Mouse (Mus musculus): ENCODE results near the gene Lama4. TPM values are rescaled to one million over a fixed set of nuclear protein-coding genes. Genes with fewer than 3 reads are reported as not detected.

Gene Lama4
- total RNA-seq (2015) (not detected in 2 replicates), total RNA-seq (2017) (not detected in 2 replicates)

DNA sequence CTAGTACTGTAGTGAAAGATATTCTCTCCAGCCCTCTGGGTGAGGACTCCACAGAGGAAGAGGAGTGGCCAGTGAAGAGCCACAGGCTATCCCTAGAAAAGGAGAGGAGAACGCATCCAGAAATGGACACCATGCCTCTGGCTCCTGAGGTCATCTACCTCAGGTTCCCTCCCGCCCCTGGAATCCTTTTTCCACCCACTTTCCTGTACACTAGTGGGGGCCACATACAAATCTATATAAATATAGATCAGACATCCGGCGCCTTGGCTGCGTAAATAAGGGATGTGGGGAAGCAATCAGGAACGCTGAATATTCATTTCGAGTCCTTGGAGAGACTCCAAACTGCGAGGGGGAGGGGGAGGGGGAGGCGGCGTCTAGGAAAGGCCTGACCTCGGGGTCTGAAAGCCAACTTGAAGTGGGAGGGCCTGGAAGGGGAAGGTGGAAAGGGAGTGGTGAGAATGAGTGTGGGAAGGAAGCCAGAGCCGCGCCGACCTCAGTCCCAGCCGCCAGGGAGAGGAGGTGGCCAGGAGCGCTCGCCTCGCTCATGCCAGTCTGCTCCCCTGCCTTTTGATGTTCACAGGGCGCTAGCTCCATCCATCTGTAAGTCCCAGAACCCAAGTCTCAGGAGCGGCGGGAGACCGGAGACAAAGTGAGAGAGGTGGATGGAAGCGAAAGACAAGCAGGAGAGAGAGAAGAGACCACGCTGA lies at the start of gene Lama4:
Gene Lama4, plus strand, starts transcription at position 441 of the 707 bp plus-strand sequence.
- peak; percentile 68 for ATAC-seq (replicated peaks; ENCODE audit: poor library complexity)

DNA sequence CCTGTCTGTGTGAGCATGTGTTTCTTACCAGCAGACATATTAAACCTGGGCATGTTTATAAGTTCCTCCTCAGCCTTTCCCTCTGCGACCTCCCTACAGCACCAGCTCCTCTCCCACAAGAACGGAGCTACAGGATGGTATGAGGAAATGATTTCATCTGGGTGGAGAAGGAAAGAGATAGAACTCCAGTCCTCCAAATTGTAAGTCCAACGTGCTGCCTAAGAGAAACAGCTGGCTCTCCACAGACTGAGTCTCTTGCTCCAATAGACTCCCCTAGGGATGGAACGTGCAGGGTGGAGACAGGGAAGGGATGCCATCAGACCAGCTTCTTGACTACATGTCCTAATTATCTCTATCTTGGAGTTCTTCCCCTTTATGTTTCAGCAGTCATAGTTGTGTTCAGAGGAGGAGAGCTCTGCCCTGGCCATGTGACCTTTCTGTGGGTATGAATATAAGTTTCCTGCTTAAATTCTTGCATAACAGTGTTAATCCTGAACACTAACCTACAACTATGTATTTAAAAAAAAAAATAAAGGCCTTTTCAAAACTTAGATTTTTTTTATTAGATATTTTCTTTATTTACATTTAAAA lies 49.2 kb upstream of the Lama4 start:
- ATAC-seq (replicated peaks; ENCODE audit: poor library complexity): peak; percentile 64

DNA sequence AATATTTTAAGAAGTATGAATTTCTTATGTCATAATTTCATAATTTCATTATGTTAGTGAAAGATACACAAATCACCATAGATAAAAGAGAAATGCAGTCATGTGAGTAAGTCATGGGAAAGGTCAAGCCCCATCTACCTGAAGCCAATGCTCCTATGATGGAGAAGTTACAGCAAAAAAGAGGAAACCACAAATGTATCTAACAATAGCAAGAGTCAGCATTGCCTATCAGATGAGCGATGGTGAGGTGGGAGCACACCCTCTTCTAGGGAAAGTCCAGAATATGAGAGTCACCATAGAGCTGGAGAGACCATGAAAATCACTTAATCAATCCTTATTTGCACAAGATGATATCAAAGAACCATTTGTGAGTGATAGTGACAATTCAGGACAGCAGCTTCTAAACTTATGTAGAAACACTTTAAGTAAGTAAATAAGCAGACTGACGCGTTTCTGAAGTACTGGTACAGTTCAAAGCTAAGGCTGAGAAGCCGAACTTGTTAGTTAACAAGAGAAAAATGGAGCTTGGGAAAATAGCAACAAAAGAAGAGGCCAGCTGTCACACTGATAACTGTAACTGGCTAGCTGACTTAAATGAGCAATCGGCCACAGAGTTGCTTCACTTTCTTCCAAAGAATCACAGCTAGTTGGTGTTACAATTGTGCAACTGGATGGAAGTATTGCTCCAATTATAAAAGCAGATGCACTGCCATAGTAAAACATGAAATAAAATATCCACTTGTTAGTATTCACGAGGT lies 36.2 kb upstream of the Lama4 start:
- ATAC-seq (replicated peaks; ENCODE audit: poor library complexity): peak; percentile 90

DNA sequence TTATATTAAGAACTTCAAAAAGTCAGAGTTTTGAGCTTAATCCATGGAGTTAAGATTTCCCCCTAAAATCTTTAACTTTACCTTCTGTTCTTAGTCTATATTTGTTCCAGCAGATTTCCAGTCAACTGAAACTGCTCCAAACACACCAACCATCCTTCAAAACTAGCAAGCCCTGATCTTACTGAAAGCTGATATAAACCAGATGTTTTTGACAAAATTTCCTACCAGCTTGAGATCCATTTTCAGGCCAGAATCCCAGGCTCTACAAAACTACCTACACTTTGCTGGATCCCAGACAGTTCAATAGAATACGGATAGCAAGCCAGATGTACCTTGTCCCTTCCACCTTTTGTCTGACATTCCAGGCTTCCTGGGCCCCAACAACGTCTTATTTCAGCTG lies 20.6 kb upstream of the Lama4 start:
- ATAC-seq (replicated peaks; ENCODE audit: poor library complexity): no peak

DNA sequence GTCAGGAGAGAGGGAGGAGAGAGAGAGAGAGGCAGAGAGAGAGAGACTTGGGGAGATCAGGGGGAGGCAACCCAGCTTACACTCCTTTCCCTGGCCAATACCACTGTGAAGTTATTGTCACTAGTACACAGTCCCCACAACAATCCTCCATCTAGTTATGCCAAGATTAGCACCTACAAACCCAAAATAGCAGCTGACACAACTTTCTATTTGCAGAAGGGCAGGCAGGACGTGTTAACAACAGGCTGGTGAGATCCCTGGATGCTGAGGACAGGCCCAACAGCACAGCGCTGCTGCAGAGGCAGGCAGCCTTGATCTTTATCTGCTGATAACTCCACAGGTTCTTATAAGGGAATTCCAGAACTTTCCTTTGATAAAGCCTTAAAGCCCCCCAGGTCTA lies 3.4 kb upstream of the Lama4 start:
- no peak for ATAC-seq (replicated peaks; ENCODE audit: poor library complexity)

DNA sequence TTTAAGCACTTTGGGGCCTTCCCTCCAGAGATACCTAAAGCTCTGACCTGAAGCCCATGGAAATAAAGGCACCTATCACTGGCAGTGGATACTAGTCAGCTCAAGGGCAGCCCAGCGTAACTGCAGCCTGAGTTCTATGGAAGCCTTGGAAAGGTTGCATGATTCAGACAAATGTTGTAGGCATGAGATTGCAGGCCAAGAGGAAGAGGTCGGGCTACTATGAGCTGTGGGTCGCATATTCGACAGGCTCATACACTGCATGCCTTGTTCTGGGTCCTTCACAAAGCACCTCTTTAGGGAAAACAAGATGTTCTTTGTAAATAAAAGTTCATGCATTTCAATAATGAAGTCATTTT lies 618 bp upstream of the Lama4 start:
- ATAC-seq (replicated peaks; ENCODE audit: poor library complexity): no peak

DNA sequence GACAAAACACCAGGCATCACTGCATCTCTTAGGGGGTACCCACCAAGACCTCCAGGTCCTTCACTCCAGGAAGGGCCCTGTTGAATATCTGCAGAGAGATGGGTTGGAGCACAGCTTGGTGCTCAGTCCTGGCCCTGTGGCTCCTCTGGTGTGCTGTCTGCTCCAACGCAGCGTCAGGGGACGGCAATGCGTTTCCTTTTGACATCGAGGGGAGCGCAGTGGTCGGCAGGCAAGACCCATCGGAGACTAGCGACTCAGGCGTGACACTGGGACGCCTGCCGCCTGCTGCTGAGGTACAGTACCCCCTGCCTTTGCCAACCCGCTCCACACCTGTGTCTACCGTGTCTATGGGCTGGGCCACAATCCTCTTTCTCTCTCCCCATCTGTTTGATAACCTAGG lies 542 bp downstream of the Lama4 start:
- peak; percentile 53 for ATAC-seq (replicated peaks; ENCODE audit: poor library complexity)

DNA sequence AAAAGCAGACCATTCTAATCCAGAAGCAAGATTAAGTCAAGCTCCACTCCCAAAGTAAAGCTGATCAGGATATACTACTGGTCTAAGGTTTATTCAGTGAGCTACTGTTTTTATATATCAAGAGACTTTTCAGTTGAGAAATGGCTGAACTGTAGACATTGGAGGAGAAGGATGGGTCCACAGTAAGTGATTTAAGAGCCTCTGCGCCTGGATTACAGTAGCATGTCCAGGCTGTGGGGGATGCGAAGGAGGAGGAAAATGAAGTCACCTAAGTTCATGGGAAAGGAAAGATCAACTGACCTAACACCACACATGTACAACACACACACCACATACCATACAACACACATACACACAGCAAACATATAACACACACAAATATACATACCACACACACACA lies 1.3 kb downstream of the Lama4 start:
- ATAC-seq (replicated peaks; ENCODE audit: poor library complexity): no peak

DNA sequence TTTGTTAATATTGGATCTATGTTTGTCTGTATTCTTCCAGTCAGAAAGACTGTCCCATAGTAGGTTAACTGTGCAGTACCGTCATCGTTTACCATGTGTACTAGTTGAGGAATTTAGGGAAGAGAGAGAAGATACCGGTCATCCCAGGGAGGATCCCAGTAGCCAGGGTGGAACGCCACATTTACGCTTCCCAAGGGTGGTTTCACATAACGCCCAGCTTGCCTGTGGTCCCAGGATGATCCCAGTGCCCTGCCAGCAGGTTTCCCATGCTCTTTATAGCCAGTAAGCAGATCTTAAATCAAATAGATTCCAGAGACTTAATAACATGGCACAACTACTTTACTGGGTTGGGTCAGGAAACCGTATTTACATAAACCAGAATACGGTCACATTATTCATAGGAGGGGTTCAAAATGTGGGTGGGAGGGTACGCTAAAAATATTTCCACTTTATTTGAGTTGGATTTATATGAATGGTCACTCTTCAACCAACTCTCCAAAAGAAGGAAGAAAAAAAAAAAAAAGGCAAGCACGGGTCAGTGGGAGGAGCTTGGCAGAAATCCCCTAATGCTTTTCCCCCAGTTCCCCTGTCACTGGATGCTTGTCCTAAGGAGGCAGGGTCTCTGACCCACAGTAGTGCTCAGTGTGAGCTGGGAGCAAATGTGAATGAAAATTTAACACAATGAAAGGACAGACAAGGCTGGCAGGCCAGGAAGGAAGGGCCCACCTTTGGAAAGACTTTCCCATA lies 3.2 kb downstream of the Lama4 start:
- no peak for ATAC-seq (replicated peaks; ENCODE audit: poor library complexity)

DNA sequence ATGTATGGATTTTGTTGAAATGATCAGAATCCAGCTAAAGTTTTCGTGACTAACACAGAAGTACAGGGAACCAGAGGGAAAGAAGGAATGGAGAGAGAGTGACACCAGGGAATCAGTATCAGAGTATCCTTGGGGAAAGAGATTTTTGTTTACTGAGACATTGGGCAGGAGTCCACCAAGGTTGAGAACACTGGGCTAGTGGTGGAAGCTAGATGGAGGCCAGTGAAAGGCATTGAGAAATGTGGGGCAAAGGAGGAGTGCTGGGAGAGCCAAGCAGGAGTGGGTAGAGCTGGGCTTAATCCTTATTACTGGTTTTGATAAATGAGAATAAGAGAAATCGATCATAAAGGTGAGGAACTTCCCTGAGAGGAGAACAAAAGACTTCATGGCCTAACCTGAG lies 4.2 kb downstream of the Lama4 start:
- no peak for ATAC-seq (replicated peaks; ENCODE audit: poor library complexity)

DNA sequence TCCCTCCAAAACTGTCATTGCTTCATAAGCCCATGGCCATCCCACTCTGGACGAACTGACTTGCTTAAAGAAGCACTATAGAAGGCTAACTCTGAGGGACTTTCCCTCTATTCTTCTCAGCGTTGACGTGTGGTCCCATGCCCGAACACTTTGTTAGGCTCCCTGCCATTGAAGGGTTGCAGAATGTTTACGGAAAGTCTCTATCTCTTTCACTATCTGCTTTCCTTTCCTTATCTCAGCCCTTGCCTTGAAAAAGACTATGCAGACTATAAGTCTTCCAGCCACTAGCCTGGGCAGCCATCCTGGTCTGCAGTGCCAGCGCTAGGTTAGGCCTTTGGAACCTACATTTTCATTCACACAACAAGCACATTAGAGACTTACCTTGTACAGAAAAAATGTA lies 4.7 kb downstream of the Lama4 start:
- ATAC-seq (replicated peaks; ENCODE audit: poor library complexity): no peak

DNA sequence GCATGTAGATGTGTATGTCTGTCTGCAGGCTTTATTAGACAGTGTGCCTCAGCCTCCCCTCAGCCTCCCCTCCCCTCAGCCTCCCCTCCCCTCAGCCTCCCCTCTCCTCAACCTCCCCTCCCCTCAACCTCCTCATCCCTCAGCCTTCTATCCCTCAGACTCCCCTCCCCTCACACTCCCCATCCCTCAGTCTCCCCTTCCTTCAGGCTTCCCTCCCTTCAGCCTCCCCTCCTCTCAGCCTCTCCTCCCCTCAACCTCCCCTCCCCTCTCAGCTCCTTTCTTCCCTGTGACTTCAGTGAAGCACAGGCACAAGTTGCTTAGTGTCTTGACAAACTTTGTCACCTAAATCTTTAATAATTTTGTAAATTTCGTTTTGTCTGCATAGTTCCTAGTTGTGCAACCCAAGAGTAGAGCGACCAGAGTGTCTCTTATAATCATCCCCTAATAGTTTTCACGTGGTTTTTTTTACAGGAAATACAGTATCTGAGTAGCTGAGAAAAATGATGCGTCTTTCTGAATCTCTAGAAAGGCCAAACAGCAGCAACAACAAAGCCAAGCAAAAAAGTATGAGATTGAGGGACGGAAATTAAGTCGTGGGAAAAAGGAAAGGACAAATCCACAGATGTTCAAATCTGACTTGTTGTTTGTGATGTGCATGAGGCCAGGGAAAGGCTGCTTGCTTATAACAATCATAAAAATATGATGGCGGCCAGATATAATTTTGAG lies 7.1 kb downstream of the Lama4 start:
- ATAC-seq (replicated peaks; ENCODE audit: poor library complexity): no peak

DNA sequence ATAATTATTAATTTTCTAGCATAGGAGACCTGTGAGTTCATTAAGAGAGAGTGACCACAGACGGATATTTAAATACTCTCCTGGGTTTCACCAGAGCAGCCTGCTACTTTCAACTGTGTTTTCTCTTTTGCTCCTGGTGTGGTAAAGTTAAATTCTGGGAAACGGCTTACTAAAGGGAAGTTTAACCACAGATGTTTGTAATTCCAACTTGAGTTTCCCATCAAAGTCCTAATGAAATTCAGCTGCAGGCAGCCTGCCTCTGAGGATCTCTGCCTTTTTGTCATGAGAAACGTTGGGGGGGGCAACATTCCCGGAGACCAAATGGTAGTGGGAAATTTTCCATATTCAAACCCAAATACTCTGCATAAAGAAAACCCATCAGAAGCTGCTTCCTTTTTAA lies 7.7 kb downstream of the Lama4 start:
- ATAC-seq (replicated peaks; ENCODE audit: poor library complexity): no peak

DNA sequence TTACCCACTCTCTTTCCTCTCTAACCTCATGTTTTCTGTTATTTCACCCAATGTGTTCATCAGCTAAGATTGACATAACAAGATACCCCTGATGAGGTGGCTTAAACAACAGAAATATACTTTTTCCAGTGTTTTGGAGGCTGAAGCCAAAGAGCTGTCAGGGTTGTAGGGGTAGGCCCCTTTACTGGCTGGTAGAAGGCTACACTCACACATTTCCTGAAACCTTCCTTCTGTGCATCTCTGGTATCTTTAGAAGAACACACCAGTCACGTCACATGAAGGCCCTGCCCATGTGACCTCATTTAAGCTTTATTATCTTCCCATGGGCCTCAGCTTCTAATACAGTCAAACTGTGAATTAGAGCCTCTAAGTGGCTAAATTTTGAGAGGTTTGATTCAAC lies 12.9 kb downstream of the Lama4 start:
- ATAC-seq (replicated peaks; ENCODE audit: poor library complexity): no peak

DNA sequence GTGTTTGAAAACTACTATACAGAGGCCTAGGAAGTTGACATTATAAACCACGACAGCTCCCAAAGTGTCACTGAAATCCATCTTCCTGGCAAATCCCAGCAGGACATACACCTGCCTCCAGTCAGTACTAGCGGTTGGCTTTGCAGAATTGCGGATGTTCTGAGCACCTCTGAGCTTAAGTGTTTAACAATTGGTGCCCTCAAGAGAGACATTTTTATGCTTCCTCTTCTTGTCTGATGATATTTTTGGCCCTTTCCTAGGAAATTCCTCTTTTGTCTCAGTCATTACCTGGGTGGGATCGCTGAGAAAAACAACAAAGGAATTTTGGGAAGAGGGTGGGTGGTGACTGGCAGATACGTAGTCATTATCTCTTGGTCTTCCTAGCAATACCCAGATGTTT lies 14.4 kb downstream of the Lama4 start:
- no peak for ATAC-seq (replicated peaks; ENCODE audit: poor library complexity)

DNA sequence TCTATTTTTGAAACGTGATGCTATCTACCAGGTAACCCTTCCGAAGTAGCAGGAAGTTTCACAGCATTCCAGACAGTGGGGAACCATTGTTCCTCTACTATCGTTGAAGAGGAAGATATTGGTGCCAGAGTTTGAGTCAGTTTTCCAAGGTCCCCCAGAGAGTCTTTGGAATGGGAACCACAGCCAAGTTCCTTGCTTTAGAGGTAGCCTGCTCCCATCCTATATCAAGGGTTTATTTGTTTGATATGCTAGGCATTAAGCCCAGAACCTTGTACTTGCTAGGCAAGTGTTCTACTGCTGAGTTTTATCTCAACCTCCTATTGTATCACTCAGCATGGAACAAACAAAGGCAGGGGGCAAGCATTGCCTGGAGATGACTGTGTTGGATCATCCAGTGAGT lies 15.7 kb downstream of the Lama4 start:
- no peak for ATAC-seq (replicated peaks; ENCODE audit: poor library complexity)

DNA sequence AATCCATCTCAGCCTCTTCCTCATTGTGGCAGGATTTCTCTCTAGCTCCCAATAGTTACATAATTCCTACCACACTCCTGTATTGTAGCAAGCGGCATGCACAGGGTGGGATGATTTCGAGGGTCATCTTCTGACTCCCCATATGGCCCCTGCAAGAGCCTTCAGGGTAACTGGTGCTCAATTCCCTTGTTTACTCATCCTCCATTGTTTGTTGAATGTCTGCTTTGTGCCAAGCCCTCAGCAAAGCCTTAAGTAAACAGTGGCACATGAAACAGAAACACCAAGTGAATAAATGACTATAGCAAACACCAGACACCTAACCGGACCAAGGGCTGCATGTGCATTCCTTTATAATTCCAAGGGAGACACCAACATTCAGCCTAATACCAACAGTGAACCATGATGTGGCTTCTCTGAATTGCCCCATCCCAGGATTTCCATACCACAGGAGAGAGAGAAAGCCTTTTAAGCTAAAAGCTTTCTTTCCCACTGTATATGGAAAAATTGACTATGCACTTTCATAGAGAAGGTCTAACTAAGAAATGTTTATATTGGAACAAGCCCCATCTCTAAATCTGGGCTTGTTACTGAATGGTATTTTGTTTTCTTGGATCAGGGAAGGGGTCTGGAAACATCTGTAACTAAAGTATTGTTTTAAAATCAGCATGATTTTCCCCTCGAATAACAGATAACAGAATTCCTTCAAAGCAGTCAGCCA lies 19.2 kb downstream of the Lama4 start:
- ATAC-seq (replicated peaks; ENCODE audit: poor library complexity): no peak

DNA sequence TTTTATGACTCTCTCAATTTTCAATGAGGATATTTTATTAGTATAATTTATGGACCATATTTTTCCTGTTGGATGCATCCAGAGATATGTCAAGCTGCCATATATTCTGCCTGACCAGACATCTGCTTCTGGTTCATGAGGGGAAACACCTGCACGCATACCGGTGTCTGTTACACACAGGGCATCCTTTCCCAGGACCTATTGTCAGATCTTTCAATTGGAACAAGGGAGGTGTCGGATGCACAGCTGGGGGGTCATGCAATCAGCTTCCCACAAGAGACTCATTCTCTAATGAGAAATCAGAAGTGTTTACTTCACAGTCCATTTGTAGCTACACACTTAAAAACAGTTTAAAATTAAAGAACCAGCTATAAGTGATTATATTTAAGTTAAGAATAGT lies 20.7 kb downstream of the Lama4 start:
- no peak for ATAC-seq (replicated peaks; ENCODE audit: poor library complexity)

DNA sequence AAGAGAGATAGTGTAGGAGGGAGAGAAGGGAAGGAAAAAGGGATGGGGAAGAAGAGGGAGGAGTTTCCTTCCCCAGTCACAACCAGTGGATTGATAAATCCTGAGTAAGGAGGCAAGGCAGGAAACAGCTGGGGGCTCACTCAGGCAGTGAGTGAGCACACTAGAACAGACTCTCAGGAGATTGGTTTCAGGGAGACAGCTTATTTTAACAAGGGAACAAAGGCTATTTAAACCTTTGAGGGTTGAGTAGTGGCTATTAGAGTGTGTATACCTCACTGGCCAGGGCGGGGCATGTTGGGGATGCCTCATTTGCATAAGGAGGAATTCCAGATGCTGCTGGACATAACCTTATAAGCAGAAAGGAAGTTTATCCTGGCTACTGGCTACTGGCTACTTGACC lies 27.5 kb downstream of the Lama4 start:
- ATAC-seq (replicated peaks; ENCODE audit: poor library complexity): no peak

All from megakaryocyte progenitor cell, adult 5-6 weeks (primary cell).